Mouse (Mus musculus) midbrain, postnatal 0 days (tissue): ENCODE measurements around the gene Pde9a. TPM values are rescaled to one million over a fixed set of nuclear protein-coding genes. Genes with fewer than 3 reads are reported as not detected.

Experiments used
- ATAC-seq: fragments of 200-750 bp; cut with Nextera tagmentation; 2 replicates; pipeline ENCODE4 v1.8.0; 2017; ENCODE audit warnings: moderate number of reproducible peaks, mild to moderate bottlenecking, moderate TSS enrichment, moderate library complexity; ENCODE audit not compliant: low FRiP score
- DNase-seq: peaks from one replicate; pipeline ENCODE4 v3.0.0-alpha.2; 2015; ENCODE audit warnings: low spot score
- H3K27ac ChIP-seq: fragments of 300-500 bp; sonication (generic); 2 replicates; pipeline ENCODE4 v1.5.1; 2014; ENCODE audit warnings: low read depth, mild to moderate bottlenecking, low read length, mixed read lengths
- H3K27me3 ChIP-seq: fragments of 300-500 bp; sonication (generic); 2 replicates; pipeline ENCODE4 v1.6.1; 2014; ENCODE audit warnings: low read length, control low read depth, mixed read lengths; ENCODE audit not compliant: insufficient read depth
- H3K36me3 ChIP-seq: fragments of 300-500 bp; sonication (generic); 2 replicates; pipeline ENCODE4 v1.6.1; 2014; ENCODE audit warnings: low read length, control low read depth, mixed read lengths; ENCODE audit not compliant: insufficient read depth
- H3K4me1 ChIP-seq: fragments of 300-500 bp; sonication (generic); 2 replicates; pipeline ENCODE4 v1.6.1; 2014; ENCODE audit warnings: mild to moderate bottlenecking, control low read depth, antibody characterized with exemption, low read length, mixed read lengths; ENCODE audit not compliant: insufficient read depth
- H3K4me2 ChIP-seq: fragments of 300-500 bp; sonication (generic); 2 replicates; pipeline ENCODE4 v1.6.1; 2014; ENCODE audit warnings: low read depth, mild to moderate bottlenecking, low read length, mixed read lengths; ENCODE audit not compliant: poor library complexity, severe bottlenecking
- H3K4me3 ChIP-seq: fragments of 300-500 bp; sonication (generic); 2 replicates; pipeline ENCODE4 v1.5.1; 2014; ENCODE audit warnings: low read depth, mild to moderate bottlenecking, low read length, moderate library complexity
- H3K9ac ChIP-seq: fragments of 300-500 bp; sonication (generic); replicated peaks from 2 replicates; pipeline ENCODE4 v1.6.1; 2014; ENCODE audit warnings: mild to moderate bottlenecking, low read length, moderate library complexity, mixed read lengths; ENCODE audit not compliant: poor library complexity, severe bottlenecking
- H3K9me3 ChIP-seq: fragments of 300-500 bp; sonication (generic); 2 replicates; pipeline ENCODE4 v1.6.1; 2016; ENCODE audit warnings: low read length, control low read depth
- CTCF ChIP-seq: IDR thresholded peaks from 2 replicates; pipeline ENCODE4 v1.5.1; 2016; ENCODE audit warnings: antibody characterized with exemption, mild to moderate bottlenecking
- WGBS: fragments of 180-500 bp; shearing (Covaris S2); extraction: QIAGEN DNeasy Blood & Tissue Kit; methylation state at CpG from one replicate; pipeline ENCODE4 v1.1.7; 2014; 5-methylcytosine and 5-hydroxymethylcytosine counted together
- polyA plus RNA-seq: library from polyadenylated mRNA; unstranded; fragments of >200 nt; fragmentation: Nextera tagmentation; extraction: Ambion mirVana; gene quantifications from 2 replicates; pipeline ENCODE4 v1.2.1, GENCODE M21; 2015
- total RNA-seq: library from RNA; depleted of rRNA; stranded (reverse); fragments of >200 nt; gene quantifications from 2 replicates; pipeline ENCODE4 v1.2.3, GENCODE M21; 2014; rRNA removed

Gene Pde9a
- total and polyA plus RNA-seq, 2 experiments from 2014 or later, result 32.2 to 40.2 TPM

DNA sequence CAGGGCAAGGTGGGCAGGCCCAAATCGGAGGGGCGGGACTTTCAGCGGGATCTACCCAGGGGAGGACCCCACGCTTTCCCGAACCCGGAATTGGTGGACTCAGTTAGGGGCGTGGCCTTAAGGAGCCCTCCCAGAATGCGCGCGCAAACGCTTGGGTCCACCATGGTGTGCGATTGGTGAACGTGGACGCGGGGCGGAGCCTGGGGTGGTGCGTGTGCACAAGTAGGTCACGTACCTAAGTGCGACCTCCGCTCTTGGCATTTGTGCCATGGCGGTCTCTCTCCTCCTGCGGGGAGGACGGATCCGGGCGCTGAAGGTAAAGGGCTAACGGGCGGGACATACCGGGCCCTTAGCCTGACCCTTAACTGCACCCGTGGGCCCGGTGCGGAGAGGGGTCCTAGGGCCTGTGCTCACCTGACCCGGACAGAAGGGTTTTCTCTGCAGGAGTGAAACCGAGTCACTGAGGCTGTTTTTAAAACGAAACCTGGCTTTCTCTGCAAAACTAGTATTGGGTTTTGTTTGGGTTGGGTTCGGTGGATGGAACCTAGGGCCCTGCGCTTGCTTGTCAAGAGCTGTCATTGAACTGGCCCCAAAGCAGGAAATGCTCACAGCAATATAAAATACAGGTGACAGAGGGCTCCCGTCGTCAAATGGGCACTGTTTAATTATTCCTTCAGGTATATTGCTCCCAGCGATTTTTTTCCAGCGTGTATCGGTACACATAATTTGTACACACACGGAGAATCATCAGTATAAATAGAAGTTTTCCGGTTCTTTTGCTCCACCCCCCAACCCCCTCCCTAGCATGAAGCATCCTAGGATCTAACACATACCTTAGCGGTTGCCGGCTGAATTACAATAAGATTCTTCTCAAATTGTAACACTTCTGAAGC is 134.2 kb downstream of the Pde9a start, which contains the start of the genes Wdr4 and Ndufv3:
Gene Wdr4 (minus strand): TSS at position 35 of the 893 bp plus-strand sequence.
Gene Ndufv3 (plus strand): TSS at position 170 of the 893 bp plus-strand sequence.
- under 1% methylated on average over 43 of the region's 45 CpGs for WGBS

GRCm38 (mm10) chr17:31520895-31521294 is 134.9 kb downstream of the Pde9a start:
- no peaks in the 10 kb centered on the region for H3K9me3 ChIP-seq
- peak overlapping the region; percentile 80; the same call in 1 of the 2 replicates for H3K27ac ChIP-seq
- peak overlapping the region; percentile 72 for H3K4me2 ChIP-seq
- DNase-seq (peak; percentile 85), ATAC-seq (no peak)
- H3K9ac ChIP-seq, result peak overlapping the region; percentile 79; the same call in 1 of the 2 replicates
- 13% methylated on average over 3 of the region's 3 CpGs for WGBS
- H3K4me1 ChIP-seq, result 0 out of 2 replicates have a peak, but pooled peaks cover 2% of the 10 kb centered on the region
- H3K27me3 ChIP-seq, result no peaks in the 10 kb centered on the region
- H3K36me3 ChIP-seq, result peaks cover 2% of the 10 kb centered on the region; the same call in 1 of the 2 replicates
- TF ChIP-seq CTCF, result no peak
- H3K4me3 ChIP-seq, result peak overlapping the region; percentile 72

More for the DNA sequence above, 134.2 kb downstream of the Pde9a start, which contains the start of the genes Wdr4 and Ndufv3:
- ATAC-seq (peak; percentile 97), DNase-seq (peak; percentile 100)
- Histone ChIP-seq H3K4me2 (peak within 1 kb of the TSS; percentile 72), H3K4me3 (peak within 1 kb of the TSS; percentile 72), H3K9me3 (no peaks in the 10 kb centered on the region), H3K36me3 (peaks cover 2% of the 10 kb centered on the region; the same call in 1 of the 2 replicates), H3K4me1 (0 out of 2 replicates have a peak, but pooled peaks cover 2% of the 10 kb centered on the region), H3K9ac (peak within 1 kb of the TSS; percentile 79), H3K27ac (peak within 1 kb of the TSS; percentile 80), H3K27me3 (no peaks in the 10 kb centered on the region)
- TF ChIP-seq CTCF, result peak; percentile 53

- H3K9ac ChIP-seq, result no peak overlapping the region
- 73% methylated on average over 6 of the region's 6 CpGs for WGBS
Observed at GRCm38 (mm10) chr17:31521948-31522347, 135.9 kb downstream of the Pde9a start.

GRCm38 (mm10) chr17:31525114-31525513 is 139.1 kb downstream of the Pde9a start:
- WGBS, result 97% methylated on average over 4 of the region's 4 CpGs
- peaks cover 18% of the 10 kb centered on the region for H3K36me3 ChIP-seq
- no peak for TF ChIP-seq CTCF
- DNase-seq (no peak), ATAC-seq (no peak)
- H3K4me1 ChIP-seq, result no peaks in the 10 kb centered on the region
- H3K4me2 ChIP-seq, result no peak overlapping the region
- no peaks in the 10 kb centered on the region for H3K27me3 ChIP-seq
- H3K27ac ChIP-seq, result no peak overlapping the region
- H3K9ac ChIP-seq, result no peak overlapping the region
- no peak overlapping the region for H3K4me3 ChIP-seq
- H3K9me3 ChIP-seq, result no peaks in the 10 kb centered on the region

More at GRCm38 (mm10) chr17:31521948-31522347, 135.9 kb downstream of the Pde9a start:
- Histone ChIP-seq H3K4me1 (0 out of 2 replicates have a peak, but pooled peaks cover 2% of the 10 kb centered on the region), H3K27me3 (no peaks in the 10 kb centered on the region), H3K9me3 (no peaks in the 10 kb centered on the region), H3K4me3 (no peak overlapping the region), H3K36me3 (peaks cover 2% of the 10 kb centered on the region; the same call in 1 of the 2 replicates), H3K4me2 (peak overlapping the region; percentile 9; the same call in 1 of the 2 replicates), H3K27ac (no peak overlapping the region)
- no peak for ATAC-seq
- TF ChIP-seq CTCF, result no peak
- DNase-seq, result peak; percentile 13

- Histone ChIP-seq H3K4me3 (no peak overlapping the region), H3K36me3 (peaks cover 20% of the 10 kb centered on the region), H3K9ac (no peak overlapping the region), H3K27me3 (no peaks in the 10 kb centered on the region), H3K9me3 (no peaks in the 10 kb centered on the region), H3K4me1 (no peaks in the 10 kb centered on the region), H3K27ac (no peak overlapping the region), H3K4me2 (no peak overlapping the region)
- TF ChIP-seq CTCF, result no peak
- no peak for ATAC-seq
- no peak for DNase-seq
- WGBS, result 100% methylated on average over 3 of the region's 3 CpGs
Observed at GRCm38 (mm10) chr17:31525816-31526215, 139.8 kb downstream of the Pde9a start.

Other genes starting within 250 kb of the Pde9a start
- not detected in 2 replicates for gene Tff2, start 241.9 kb upstream of the Pde9a start, total RNA-seq
- gene Tff2, start 241.9 kb upstream of the Pde9a start, polyA plus RNA-seq, result not detected in 2 replicates
- not detected in 2 replicates for gene Tff1, start 220.9 kb upstream of the Pde9a start, total RNA-seq
- not detected in 2 replicates for gene Tff1, start 220.9 kb upstream of the Pde9a start, polyA plus RNA-seq
- 0.16 TPM in 1 of 2 replicates, not detected in the other for gene Tmprss3, start 187.2 kb upstream of the Pde9a start, total RNA-seq
- gene Tmprss3, start 187.2 kb upstream of the Pde9a start, polyA plus RNA-seq, result 0.10 and 0.27 TPM in 2 replicates
- not detected in 2 replicates for gene Ubash3a, start 178.3 kb upstream of the Pde9a start, total RNA-seq
- gene Ubash3a, start 178.3 kb upstream of the Pde9a start, polyA plus RNA-seq, result 0.20 TPM in 1 of 2 replicates, not detected in the other
- gene Rsph1, start 108.8 kb upstream of the Pde9a start, total RNA-seq, result 2.8 and 3.5 TPM in 2 replicates
- gene Rsph1, start 108.8 kb upstream of the Pde9a start, polyA plus RNA-seq, result 6.0 and 8.5 TPM in 2 replicates
- gene Slc37a1, start 99.4 kb upstream of the Pde9a start, total RNA-seq, result 11.0 and 12.7 TPM in 2 replicates
- 6.9 and 7.6 TPM in 2 replicates for gene Slc37a1, start 99.4 kb upstream of the Pde9a start, polyA plus RNA-seq
- 66.0 and 66.8 TPM in 2 replicates for gene Wdr4, start 133.8 kb downstream of the Pde9a start, total RNA-seq
- 27.0 and 29.3 TPM in 2 replicates for gene Wdr4, start 133.8 kb downstream of the Pde9a start, polyA plus RNA-seq
- gene Ndufv3, start 133.9 kb downstream of the Pde9a start, total RNA-seq, result 221 and 257 TPM in 2 replicates
- gene Ndufv3, start 133.9 kb downstream of the Pde9a start, polyA plus RNA-seq, result 513 and 552 TPM in 2 replicates
- gene Pknox1, start 178.5 kb downstream of the Pde9a start, total RNA-seq, result 18.3 and 22.7 TPM in 2 replicates
- gene Pknox1, start 178.5 kb downstream of the Pde9a start, polyA plus RNA-seq, result 14.3 and 14.9 TPM in 2 replicates